Mouse (Mus musculus) bone marrow macrophage, adult 2 months (primary cell): ENCODE results near the gene Nudt4. TPM values are rescaled to one million over a fixed set of nuclear protein-coding genes. Genes with fewer than 3 reads are reported as not detected.

Experiments
- H3K27ac ChIP-seq: 2 replicates; pipeline ENCODE4 v1.5.1; 2012; ENCODE audit warnings: low read depth, low read length; ENCODE audit not compliant: insufficient read depth
- H3K4me1 ChIP-seq: 2 replicates; pipeline ENCODE4 v1.6.1; 2012; ENCODE audit warnings: low read length; ENCODE audit not compliant: control insufficient read depth, insufficient read depth
- H3K4me3 ChIP-seq: 2 replicates; pipeline ENCODE4 v1.5.1; 2012; ENCODE audit warnings: mild to moderate bottlenecking, low read length, moderate library complexity; ENCODE audit not compliant: insufficient read depth
- CTCF ChIP-seq: IDR thresholded peaks from 2 replicates; pipeline ENCODE4 v1.5.1; 2012; ENCODE audit warnings: low read depth, mild to moderate bottlenecking, low read length, moderate library complexity
- POLR2A ChIP-seq: IDR thresholded peaks from 2 replicates; pipeline ENCODE4 v1.6.1; 2012; ENCODE audit warnings: mild to moderate bottlenecking, low read depth, low read length, borderline replicate concordance
- polyA plus RNA-seq: library from polyadenylated mRNA; stranded (reverse); fragments of >200 nt; gene quantifications from 2 replicates; pipeline ENCODE4 v1.2.4, GENCODE M21; 2012; ENCODE audit not compliant: missing spikeins, insufficient read depth, insufficient read length

Nudt4 gene
- polyA plus RNA-seq, 1 experiment = 42.5 TPM

GRCm38 (mm10) chr10:95525871-95526270 is 38.1 kb downstream of the Nudt4 start:
- peaks cover 40% of the 10 kb centered on the region for H3K4me1 ChIP-seq
- H3K4me3 ChIP-seq = no peak overlapping the region
- no peak for TF ChIP-seq POLR2A
- no peak overlapping the region for H3K27ac ChIP-seq

GRCm38 (mm10) chr10:95525037-95525675 is 38.8 kb downstream of the Nudt4 start:
- H3K4me3 ChIP-seq = no peak overlapping the region
- no peak for TF ChIP-seq POLR2A
- peaks cover 39% of the 10 kb centered on the region for H3K4me1 ChIP-seq
- H3K27ac ChIP-seq = no peak overlapping the region

- peaks cover 25% of the 10 kb centered on the region for H3K4me1 ChIP-seq
- H3K27ac ChIP-seq = no peak overlapping the region
- no peak overlapping the region for H3K4me3 ChIP-seq
- TF ChIP-seq CTCF = no peak
- TF ChIP-seq POLR2A = no peak
Observed at GRCm38 (mm10) chr10:95517656-95518055, 46.3 kb downstream of the Nudt4 start.

- H3K27ac ChIP-seq = peak overlapping the region; percentile 88
- peaks cover 20% of the 10 kb centered on the region for H3K4me1 ChIP-seq
- H3K4me3 ChIP-seq = peak overlapping the region; percentile 93
- TF ChIP-seq CTCF (0 out of 2 replicates have a peak, but pooled peaks have one; percentile 12), POLR2A (no peak)
Observed at GRCm38 (mm10) chr10:95515293-95515931, 48.5 kb downstream of the Nudt4 start.

GRCm38 (mm10) chr10:95514656-95515292 is 49.2 kb downstream of the Nudt4 start, which contains the start of gene Ube2n:
Gene Ube2n (plus strand): TSS chr10:95515145.
- H3K4me3 ChIP-seq = peak within 1 kb of the TSS; percentile 93
- peaks cover 21% of the 10 kb centered on the region for H3K4me1 ChIP-seq
- H3K27ac ChIP-seq = peak within 1 kb of the TSS; percentile 88
- TF ChIP-seq CTCF = no peak
- TF ChIP-seq POLR2A = no peak

GRCm38 (mm10) chr10:95513768-95514556 is 50.0 kb downstream of the Nudt4 start:
- TF ChIP-seq CTCF (no peak), POLR2A (no peak)
- H3K4me3 ChIP-seq = peak overlapping the region; percentile 50
- H3K4me1 ChIP-seq = peaks cover 26% of the 10 kb centered on the region
- H3K27ac ChIP-seq = peak overlapping the region; percentile 64

GRCm38 (mm10) chr10:95512635-95513034 is 51.3 kb downstream of the Nudt4 start:
- TF ChIP-seq POLR2A (no peak), CTCF (no peak)
- peaks cover 31% of the 10 kb centered on the region for H3K4me1 ChIP-seq
- no peak overlapping the region for H3K4me3 ChIP-seq
- H3K27ac ChIP-seq = no peak overlapping the region

- H3K4me3 ChIP-seq = peak overlapping the region; percentile 13; the same call in 1 of the 2 replicates
- H3K27ac ChIP-seq = peak overlapping the region; percentile 87
- no peak; the same call in 1 of the 2 replicates for TF ChIP-seq POLR2A
- no peak for TF ChIP-seq CTCF
- peaks cover 38% of the 10 kb centered on the region for H3K4me1 ChIP-seq
Observed at GRCm38 (mm10) chr10:95509263-95509662, 54.7 kb downstream of the Nudt4 start.

- no peak for TF ChIP-seq CTCF
- no peak for TF ChIP-seq POLR2A
- peaks cover 33% of the 10 kb centered on the region for H3K4me1 ChIP-seq
- peak overlapping the region; percentile 87 for H3K27ac ChIP-seq
- H3K4me3 ChIP-seq = peak overlapping the region; percentile 15
Observed at GRCm38 (mm10) chr10:95508793-95509192, 55.2 kb downstream of the Nudt4 start.

GRCm38 (mm10) chr10:95508126-95508525 is 55.8 kb downstream of the Nudt4 start:
- peak overlapping the region; percentile 87 for H3K27ac ChIP-seq
- H3K4me1 ChIP-seq = peaks cover 29% of the 10 kb centered on the region
- H3K4me3 ChIP-seq = no peak overlapping the region
- TF ChIP-seq CTCF (no peak), POLR2A (no peak)
